Mouse (Mus musculus) cerebellum, postnatal 4 days (tissue): ENCODE measurements around the gene Gng4.

Experiments
- DNase-seq, 2 experiments: peaks; one replicate each; pipeline ENCODE4 v3.0.0; 2022; ENCODE audit warnings: low spot score in 2 of 2, mixed read lengths in 1 of 2

The Gng4 gene

DNA sequence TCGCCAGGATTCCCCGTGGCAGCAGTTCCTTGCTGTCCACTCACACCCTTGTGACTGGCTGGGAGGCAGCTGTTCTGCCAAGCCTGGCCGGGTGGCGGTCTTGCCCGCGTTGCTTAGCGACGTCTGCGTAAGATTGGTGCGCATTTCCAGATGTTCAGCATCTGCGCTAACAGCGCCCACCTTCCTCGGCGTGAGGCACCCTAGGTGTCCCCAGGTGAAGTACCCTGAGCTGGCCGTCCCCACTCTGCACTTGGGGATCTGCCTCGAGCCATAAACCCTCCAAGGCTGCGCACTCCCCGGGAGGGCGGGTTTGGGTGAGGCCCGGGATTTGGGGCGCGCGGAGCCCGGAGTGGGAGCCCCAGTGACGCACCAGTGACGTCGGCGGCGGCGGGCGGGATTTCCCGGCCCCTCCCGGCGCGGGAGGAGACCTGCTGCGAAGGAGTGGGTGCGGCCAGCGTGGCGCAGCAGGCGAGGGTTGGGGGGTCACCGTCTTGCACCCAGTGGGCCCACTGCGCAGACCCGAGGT, at the start of gene Gng4:
Gng4 (plus strand) TSS at position 166 of the 526 bp plus-strand sequence.
- DNase-seq = peak; percentile 32 to 34

DNA sequence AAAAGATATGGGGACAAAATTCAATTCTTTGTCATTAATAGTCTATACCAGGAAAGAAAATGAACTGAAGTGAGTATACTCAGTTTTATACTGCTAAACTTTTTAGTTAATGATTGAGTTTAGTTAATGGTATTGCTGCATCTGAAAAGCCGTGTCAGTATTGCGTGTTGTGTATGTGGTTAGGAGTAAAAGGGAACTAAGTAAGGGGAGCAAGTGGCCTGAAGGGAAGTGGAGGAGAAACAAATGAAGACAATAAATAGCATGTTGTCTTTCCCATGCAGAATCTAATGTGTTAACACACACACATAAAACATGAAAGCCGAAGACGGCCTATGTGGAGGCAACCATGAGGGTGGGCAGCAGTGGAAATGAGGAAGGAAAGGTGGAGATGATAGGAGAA, 44.6 kb upstream of the Gng4 start:
- DNase-seq = no peak

DNA sequence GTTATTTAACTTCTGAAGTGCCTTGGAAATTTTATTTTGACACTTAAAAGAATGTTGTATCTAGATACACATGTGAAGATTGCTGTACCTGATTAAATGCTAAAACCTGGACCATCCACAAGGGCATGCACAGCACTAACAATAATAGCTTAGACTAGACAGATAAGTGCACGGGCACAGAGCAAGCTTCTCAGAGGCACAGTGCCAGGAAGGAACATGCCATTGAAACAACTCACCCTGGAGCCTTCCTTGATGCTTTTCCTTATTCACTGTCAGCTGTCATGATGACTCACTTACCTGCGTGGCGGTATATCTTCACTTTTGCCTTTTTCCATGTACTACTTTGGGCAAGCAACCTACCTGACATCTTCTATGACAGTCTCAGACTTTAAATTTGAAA, 37.9 kb upstream of the Gng4 start:
- no peak for DNase-seq

DNA sequence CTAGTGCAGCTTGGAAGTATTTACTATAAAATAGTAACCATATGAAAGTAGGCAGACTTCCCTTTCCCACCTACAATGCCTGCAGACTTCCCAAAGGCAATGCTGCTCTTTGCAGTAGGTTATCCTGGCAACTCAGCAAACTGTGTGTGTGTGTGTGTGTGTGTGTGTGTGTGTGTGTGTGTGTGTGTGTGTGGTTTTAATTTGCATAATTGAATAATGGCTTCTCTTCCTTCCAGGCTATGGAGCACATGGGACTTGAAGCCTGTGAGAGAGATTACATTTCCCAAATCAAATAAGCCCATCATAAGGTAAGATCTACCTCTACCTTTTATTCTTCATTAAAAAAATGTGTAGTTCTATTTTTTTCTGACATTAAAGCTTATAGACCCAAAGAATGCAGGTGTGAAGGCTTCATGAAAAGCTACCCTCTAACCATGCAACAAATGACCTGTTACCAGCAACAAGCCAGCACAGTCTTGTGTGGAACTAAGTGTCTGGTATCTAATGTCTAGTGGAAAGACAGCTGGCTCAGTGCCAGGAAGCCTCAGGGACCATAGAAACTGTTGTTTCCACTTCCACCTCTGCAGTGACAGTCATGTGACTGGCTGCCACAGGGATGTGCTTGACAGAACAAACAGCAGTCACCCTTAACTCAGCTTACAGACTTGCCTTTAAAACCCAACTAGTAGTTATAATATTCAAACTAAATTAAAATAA, 7.9 kb upstream of the Gng4 start:
- DNase-seq = no peak

DNA sequence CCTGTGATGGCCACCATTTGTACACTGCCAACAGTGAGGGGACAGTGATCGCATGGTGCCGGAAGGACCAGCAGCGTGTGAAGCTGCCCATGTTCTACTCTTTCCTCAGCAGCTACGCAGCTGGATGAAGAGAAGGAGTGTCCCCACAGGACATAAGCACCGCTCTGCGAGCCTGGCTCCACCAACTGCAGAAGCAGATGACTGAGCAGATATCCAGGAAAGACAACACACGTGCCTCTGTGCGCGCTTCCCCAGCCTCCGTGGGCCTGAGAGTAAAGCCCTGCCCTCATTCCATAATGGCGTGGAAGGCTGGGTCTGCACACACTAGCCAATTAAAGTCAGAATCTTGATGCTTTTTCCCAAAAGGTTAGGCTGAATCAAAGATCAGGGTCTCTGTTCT, 6.8 kb upstream of the Gng4 start:
- DNase-seq = no peak

DNA sequence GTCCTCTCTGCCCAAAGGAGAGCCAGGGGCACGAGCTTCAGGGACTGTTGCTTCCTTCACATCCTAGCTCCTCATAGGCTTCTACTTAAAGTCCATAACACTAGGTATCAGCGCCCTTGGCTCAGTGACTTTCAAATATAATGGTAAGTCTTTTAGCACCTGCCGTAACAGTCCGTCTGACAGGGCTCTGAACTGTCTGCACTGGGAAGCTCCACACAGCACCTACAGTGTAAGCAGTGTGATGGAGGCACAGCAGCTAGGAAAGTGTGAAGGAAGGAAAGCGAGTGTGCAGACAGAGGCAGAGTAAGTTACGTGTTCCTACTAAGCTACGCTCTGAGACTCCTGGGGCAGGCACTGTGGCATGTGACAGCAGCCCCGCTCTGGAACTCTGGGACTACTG, 6.2 kb upstream of the Gng4 start:
- DNase-seq = no peak

DNA sequence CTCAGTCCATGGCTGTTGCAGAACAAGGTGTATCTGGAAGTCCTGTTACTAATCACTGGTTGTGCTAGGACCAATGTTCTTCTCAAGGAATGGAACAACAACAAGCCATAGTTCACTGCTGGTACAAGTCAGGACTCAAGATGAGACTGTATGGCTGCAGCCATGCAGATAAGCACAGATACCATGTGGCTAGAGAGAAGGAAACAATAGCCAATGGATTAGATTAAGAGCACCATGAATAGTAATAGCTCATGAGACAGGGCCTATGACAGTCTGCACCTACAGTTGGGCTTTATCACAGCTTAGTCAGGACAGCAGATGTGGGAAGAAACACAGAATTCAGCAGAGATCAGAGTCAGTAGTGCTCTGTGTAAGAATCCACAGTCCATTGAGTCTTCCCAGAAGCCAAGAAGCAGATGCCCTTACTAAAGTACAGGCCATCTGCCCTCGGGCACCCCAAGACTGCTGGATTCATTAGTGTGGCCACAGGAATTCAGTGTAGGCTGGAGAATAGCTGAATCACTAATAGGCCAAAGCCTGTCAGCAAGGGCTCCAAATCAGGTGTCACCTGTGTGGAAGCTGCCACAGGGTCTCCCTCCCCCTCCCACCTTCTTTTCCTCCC, 4.9 kb upstream of the Gng4 start:
- DNase-seq = no peak

DNA sequence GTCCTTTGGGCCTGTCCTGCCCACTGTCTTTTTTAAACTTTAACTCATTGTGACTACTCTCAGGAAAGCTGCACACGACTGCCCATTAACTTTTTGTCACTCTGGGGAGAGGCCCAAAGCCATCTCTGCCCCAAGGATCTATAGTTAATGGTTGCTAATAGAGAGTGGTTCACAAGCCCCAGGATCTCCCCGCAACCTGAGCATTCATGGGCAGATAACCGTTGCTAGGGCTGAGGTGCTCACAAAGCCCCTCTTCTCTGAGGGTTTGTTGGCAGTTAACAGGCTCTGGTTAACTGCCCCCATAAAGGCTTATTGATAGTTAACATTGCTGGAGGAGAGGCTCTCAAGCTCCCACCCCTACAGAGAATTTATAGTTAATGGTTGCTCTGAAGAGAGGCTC, 3.6 kb upstream of the Gng4 start:
- DNase-seq = no peak

DNA sequence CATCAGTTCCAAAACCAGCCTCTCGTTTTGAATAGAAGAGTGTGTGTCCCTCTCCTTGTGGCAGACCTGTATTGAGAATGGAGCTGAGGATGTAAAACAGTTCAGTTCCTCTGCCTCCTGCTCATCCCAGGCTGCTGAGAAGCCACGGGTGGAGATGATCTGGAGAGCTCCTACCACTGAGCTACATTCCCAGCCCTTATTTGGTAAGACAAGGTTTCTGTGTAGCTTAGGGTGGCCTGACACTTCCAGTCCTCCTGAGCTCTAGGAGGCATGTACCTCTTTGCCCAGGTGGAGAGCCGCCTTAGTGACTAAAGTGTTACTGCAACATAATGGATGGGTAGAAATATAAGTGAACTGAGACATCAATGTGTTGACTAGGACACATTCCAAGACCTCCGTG, 2.8 kb upstream of the Gng4 start:
- DNase-seq = no peak

DNA sequence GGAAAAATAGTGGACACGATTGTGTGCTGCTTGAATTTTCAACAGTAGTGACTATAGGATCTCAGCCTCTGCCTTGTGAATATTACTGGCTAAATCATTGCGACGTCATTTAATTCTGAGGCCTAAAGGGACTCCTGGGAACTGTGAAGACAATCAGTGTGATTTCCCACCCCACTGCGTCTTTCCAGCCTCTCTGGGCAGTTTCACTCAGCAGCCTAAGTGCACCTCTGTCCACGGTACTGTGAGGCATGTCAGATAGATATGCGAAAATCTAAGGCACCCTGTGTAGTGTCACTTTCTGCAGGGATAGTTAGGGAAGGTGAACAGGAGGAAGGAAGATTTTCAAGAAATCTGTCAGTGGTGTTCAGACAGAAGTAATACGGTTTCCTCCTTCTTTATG, 563 bp upstream of the Gng4 start:
- DNase-seq = no peak

DNA sequence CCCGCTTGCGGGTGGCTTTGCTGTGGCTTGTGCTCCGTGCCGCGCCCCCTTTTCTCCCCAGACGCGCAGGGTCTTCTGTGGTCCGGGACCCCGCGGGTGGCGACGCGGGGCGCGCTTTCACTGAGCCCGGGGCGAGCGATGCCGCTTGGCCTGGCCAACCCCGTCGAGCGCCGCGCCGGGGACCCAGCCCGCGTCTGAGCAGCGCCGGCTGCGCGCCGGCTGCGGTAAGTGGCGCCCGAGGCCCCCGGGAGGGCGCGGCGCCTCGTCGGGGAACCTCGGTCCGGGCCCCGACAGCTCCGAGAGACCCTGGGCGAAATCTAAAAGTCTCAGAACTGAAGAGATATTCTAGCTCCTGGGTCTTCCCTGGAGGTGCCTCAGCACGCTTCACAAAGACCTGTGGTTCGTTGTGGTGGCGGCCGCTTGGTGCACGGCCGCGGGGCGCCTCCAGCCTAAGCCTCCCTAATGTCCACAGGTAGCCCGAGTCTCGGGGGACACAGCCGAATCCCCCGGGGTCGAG, 619 bp downstream of the Gng4 start:
- no peak for DNase-seq

DNA sequence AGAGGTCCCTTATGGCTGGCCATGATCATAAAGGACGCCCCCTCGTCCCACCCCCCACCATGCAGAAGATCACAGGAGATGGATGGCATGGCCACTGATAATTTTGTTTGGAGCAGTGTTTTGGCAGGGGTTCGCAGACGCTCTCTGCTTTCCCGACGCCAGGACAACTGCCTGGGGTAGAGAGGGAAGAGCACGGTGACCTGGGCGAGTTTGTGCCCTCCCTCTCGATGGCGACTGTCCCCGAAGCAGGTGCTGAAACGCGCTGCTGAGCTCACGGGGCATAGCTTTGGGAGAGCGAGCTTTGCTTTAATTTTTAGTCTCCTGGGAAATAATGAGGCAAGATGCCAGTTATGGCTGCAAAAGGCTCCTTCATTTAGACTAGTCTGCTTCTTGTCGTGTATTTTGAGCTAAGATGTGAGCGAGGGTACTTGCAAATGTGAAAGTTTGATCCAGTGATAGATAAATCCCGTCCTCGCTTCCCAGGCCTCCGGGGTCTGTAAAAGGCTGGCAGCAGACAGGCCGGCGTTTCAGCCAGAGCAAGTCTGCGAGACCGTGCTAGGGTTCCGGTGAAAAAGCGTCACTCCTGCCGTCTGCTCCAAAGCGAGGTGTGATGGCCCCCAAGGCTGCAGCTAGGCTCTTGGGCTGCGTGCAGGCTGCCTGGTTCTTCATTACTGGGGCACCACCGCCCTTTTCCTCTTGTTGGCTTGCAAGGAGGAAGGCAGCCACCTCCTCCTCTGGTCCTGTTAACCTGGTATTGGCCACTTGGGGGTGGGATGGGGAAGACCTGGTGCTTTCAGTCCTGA, 1.3 kb downstream of the Gng4 start:
- peak in 1 of 2 experiments; percentile 15 for DNase-seq

DNA sequence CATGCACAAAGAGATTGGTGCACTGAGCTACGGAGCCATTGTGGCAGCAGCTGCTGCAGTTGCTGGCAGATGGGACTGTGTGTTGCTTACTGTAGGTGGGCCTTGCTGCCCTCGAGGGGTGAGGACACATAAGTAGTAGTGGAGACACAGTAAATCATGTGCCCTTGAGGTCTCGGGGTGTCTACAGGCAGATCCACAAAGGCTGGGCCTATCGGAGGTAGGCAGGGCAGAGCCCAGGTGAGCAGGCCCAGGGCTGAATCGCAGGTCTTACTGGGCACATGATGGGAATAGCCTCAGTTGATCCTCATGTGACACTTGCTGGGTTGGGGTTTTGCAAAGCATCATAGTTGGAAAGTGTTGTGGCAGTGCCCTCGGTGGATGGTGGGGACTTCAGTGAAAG, 3.1 kb downstream of the Gng4 start:
- no peak for DNase-seq

DNA sequence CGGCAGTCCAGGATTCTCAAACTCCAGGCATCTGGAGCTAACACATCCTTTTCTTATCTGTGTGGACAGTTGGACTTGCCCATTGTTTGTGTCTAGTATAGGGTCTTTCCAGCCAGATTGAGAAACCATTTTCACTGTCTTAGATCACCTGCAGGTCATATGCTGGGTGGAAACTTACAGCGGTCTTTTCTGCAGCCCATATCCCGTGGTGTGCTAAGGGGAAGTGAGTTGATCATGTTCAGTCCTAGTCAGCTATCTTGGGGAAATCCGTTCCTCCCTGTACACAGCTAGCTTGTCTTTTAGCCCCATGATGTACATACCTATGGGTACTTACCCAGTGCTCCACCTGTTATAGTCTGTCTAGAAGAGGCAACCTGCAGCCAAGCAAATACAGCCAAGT, 4.2 kb downstream of the Gng4 start:
- no peak for DNase-seq

DNA sequence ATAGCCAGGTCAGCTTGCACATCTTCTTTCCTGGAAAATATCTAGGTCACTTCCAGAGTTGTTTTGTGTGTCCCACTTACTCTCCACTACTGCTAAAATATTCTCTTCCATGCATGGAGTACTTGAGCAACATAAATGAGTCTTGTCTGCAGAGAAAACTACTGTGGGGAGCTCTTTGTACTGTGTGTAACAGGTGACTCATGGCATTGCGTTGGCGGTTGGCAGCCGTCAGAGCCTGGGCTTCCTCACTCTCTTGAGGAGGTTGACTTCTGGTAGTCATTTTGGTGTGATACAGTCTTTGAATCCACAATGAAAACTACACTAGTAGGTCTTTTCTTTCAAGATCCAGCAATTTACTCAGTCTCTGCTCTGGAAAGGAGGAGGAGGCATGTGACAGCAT, 8.1 kb downstream of the Gng4 start:
- no peak for DNase-seq

DNA sequence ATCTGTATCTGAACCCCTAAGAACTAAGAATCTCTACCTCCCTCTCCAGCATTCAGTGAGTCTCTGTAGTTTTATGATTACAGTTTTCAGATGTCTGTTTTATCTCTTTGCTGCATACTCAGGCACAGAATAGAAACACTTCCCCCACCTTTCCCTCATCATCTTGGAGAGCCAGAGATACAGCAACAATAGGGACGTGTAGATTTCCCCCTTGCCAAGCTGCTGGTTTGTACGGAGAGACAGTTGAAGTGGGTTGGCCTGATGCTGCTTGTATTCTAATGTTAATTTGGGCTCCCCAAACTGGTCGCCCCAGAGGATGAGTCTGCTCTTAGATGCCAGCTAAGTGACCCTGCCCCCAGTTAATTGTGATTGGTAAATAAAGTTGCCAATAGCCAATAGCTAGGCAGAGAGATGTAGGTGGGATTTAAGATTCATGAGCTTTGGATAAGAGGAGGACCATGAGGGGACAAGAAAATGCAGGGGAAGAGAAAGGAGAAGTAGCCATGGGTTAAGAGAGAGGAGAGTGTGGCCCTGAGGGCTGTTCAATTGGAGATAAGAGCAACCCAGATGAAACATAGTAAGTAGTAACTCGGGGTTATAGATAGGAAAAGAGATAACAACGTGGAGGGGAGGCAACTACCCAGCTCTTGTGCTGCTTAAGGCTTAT, 11.4 kb downstream of the Gng4 start:
- no peak for DNase-seq

DNA sequence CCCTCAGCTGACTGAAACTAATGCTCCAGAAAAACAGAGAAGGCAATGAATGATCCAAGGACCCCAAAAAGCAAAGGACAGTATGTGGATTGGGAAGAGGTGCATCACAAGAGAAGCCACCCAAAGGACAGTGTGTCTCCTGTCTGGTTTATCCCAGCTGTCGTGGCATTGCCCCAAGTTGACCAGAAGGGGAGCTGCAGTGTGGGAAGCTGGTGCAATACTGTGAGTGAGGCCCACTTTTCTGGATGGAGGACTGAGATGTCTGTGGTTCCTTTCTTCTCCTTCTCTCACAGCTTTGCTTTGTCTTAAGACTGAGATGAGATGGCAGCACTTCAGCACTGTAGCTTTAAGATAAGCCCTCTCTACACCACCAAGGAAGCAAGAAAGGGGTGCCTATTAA, 12.2 kb downstream of the Gng4 start:
- no peak for DNase-seq

DNA sequence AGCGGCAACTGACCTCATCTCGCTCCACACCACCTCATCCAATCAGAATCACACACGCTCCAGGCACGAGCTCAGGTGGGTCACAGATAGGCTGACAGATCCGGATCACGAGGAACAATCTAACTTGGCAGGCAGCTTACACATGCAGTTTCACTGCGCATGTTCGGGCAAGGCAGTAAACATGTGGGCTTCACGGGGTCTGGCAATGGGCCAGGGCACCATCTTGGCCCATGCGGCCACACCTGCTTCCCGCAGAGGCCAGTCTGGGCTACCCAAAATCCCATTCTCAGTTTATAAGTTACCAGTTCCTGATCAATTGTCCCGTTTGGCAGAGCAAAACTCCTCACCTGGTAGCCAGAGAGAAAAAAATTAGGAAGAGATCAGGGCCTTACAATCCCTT, 14.0 kb downstream of the Gng4 start:
- DNase-seq = peak in 1 of 2 experiments; percentile 26

DNA sequence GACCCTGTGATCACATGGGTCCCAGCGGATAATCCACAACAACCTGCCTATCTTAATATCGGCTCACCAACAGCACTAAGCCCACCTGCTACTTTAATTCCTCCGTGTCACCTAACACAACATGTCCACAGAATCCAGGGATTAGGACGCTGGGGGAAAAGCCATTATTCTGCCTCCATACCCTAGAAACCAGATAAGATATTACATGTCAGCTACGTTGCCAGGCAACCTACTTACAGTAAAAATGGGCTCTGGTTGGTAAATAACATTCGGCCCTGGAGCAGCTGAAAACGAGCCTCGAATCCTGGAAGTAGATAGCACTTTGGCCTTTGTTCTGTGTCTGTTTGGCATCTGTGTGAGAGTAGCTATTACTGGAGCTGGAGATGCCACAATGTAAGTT, 14.9 kb downstream of the Gng4 start:
- no peak for DNase-seq

DNA sequence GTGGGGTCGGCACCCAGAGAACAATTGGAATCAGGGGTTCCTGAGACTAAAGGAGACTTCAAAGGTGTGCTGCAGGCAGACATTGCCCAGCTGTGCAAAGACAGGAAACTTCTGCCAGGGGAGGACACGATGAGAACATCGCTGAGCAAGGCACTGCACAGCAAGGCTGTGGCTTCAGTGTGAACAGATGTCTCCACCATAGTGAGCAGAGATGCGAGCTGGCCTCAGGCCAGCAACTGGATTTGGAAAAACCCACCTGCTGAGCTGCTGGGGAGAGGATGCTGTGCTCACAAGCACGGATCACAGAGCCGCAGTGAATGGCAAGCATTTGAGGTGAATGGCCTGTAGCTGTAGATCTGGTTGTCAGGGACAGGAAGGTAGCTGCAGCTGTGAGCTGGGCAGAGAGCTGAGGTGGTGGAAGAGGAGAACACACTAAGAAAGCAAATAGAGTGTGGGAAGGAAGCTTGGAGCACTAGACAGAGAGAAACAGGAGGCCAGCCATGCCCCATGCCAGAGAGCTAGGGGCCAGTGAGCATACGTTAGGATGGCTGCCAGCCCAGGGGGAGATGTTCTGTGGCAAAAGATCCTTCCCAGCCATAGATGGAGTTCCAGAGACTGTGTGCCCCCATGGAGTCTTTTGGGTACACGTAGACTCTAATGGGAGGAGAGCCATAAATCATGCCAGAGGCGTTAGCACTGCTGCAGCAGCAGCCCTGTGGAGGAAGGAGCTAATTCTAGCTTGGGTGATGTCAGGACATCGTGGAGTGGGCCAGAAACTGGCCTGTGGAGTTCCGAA, 24.7 kb downstream of the Gng4 start:
- peak in 1 of 2 experiments; percentile 40 for DNase-seq

DNA sequence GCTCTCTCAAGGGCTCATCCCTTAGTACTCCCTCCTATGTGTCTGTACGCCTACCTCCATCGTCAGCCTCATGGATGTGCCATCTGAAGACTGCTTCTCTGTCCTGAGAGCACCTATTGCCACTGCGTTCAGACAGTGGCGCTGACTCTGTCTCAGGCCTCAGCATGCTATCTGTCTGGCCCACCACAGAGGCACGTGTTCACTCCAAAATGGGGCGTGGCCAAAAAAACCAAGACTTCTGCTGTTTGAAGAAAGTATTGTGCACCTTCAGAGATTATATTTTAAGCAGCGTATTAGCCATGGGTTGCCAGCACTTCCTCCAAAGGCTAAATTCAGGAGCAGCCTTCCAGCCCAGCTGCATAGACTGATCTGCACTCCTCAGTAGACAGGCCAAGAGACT, 27.0 kb downstream of the Gng4 start:
- DNase-seq = no peak
